Mouse (Mus musculus) frontal cortex, postnatal 14 days (tissue): ENCODE results near the gene Numbl.

ENCODE experiments used
- DNase-seq, 2 experiments: peaks; one replicate each; pipeline ENCODE4 v3.0.0; 2022; ENCODE audit warnings: low spot score in 2 of 2

Gene Numbl

GRCm38 (mm10) chr7:27324928-27325327 lies 66.7 kb downstream of the Numbl start:
- DNase-seq = no peak

- no peak for DNase-seq
Measured at GRCm38 (mm10) chr7:27325697-27326096, 67.5 kb downstream of the Numbl start.

GRCm38 (mm10) chr7:27326101-27326880 lies 68.1 kb downstream of the Numbl start:
- no peak for DNase-seq

GRCm38 (mm10) chr7:27327500-27327899 lies 69.3 kb downstream of the Numbl start:
- no peak for DNase-seq

- DNase-seq = no peak
Measured at GRCm38 (mm10) chr7:27328161-27328560, 69.9 kb downstream of the Numbl start.

GRCm38 (mm10) chr7:27328648-27329047 lies 70.4 kb downstream of the Numbl start:
- DNase-seq = no peak

- DNase-seq = peak in 1 of 2 experiments; percentile 76
Measured at GRCm38 (mm10) chr7:27329326-27329947, 71.2 kb downstream of the Numbl start.

- no peak for DNase-seq
Measured at GRCm38 (mm10) chr7:27329981-27330380, 71.7 kb downstream of the Numbl start.

GRCm38 (mm10) chr7:27330709-27331540 lies 72.7 kb downstream of the Numbl start:
- DNase-seq = peak in 1 of 2 experiments; percentile 63

- DNase-seq = no peak
Measured at GRCm38 (mm10) chr7:27331541-27331851, 73.3 kb downstream of the Numbl start.
